Mouse (Mus musculus): ENCODE measurements around the gene Pigz.

- TF ChIP-seq CTCF (IDR thresholded peaks at IDR 0.05; ENCODE audit: low read depth, low read length) (no peak), GATA2 (IDR thresholded peaks at IDR 0.05; ENCODE audit: borderline replicate concordance, low read depth, low read length) (no peak), GATA1 (IDR thresholded peaks at IDR 0.05; ENCODE audit: borderline replicate concordance, low read length) (no peak), TAL1 (conservative IDR thresholded peaks at IDR 0.05; ENCODE audit: low read depth, low read length) (no peak)
Observed at GRCm38 (mm10) chr16:31903239-31903638, 30.4 kb upstream of the Pigz start.

Data from G1E (cell line).